Mouse (Mus musculus): ENCODE data around the gene Tle2.

DNA sequence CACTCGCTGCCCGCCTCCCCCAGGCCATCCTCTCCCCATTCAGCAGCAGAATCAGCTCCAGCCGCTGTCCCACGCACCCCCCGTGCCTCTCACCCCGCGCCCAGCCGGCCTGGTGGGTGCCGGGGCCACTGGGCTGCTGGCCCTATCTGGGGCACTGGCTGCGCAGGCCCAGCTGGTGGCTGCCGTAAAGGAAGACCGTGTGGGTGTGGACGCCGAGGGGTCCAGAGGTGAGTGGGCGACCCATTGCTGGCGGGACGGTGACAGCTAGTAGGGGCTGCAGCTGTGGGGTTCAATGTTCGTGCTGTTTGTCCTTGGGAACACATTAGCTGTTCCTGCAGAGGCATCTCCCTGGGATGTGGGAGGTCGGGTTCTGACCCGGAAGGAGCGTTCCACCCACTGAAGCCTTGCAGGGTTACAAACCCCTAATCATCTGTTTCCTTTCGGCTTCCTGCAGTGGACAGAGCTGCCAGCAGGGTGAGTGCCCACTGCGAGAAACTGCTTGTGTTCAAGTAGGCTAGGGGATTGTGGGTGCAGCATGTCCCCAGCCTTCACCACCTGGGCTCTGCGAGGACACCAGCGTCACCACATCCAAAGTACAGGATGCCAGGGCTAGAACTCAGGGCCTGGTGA lies 6.2 kb downstream of the Tle2 start:
- TF ChIP-seq POLR2A (IDR thresholded peaks at IDR 0.05; ENCODE audit: extremely low read depth, insufficient read depth, low read length) (no peak), CTCF (IDR thresholded peaks at IDR 0.05; ENCODE audit: low read depth, low read length) (peak; percentile 37)

All from liver, adult 2 months (tissue).